Mouse (Mus musculus) urinary bladder, postnatal 36 days (tissue): ENCODE results near the gene Ube2n.

Experiments
- DNase-seq, 2 experiments: peaks; one replicate each; pipeline ENCODE4 v3.0.0; 2022; ENCODE audit warnings: low spot score in 2 of 2, mixed read lengths in 1 of 2

Gene Ube2n

GRCm38 (mm10) chr10:95514656-95515292 is at the start of gene Ube2n:
Gene Ube2n (plus strand): TSS chr10:95515145.
- DNase-seq: peak; percentile 96 to 97

- no peak for DNase-seq
These were observed 49.5 kb upstream of the Ube2n start for GRCm38 (mm10) chr10:95465485-95465896.

DNA sequence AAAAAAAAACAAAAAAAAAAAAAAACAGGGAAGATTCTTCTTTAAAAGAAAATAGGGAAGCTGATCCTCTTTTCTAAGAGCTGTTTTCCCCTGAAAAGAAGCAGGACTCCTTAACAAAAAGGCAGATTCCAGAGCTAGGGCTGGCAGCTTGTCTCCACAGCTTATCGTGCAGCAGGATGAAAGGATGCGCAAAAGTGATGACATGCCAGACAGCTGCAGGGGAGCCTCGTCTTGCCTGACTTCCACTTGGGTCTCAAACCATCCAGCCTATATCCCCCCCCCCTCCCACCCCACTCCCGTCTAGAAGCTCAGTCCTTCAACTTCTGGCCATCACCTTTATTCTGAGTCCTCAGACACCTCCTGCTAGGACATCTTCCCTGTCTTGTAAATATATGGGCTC is 46.1 kb upstream of the Ube2n start:
- no peak for DNase-seq

GRCm38 (mm10) chr10:95471186-95471585 is 43.8 kb upstream of the Ube2n start:
- DNase-seq: no peak

DNA sequence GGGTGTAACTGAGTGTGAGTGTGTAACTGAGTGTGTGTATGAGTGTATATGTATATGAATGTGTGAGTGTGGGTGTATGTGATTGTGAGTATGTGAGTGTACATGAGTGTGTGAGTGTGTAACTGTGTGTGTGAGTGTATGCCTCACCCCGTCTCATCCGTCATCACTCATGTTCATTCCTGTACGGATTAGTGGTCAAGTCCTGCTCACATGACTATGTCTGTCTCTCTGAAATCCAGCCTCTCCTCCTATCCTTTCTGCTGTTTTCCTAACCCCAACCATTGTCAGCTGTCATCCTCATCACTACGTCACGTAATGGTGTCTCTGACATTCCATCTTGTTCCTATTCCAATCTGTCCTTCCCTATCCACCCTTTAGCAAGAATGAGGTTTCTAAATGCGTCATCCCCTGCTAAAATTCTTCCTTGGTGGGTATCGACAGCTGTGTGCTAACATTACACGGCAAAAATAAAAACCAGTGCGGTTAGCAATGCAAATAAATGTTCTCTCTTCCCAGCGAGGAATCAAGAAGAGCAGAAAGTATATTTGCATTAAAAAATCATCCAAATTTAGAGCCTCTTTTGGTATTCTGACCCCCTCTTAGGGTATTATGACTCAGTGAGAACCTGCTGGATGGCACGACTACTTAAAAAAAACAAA is 42.9 kb upstream of the Ube2n start:
- DNase-seq: no peak

- peak; percentile 72 to 82 for DNase-seq
These were observed 39.0 kb upstream of the Ube2n start for GRCm38 (mm10) chr10:95475923-95476322.

DNA sequence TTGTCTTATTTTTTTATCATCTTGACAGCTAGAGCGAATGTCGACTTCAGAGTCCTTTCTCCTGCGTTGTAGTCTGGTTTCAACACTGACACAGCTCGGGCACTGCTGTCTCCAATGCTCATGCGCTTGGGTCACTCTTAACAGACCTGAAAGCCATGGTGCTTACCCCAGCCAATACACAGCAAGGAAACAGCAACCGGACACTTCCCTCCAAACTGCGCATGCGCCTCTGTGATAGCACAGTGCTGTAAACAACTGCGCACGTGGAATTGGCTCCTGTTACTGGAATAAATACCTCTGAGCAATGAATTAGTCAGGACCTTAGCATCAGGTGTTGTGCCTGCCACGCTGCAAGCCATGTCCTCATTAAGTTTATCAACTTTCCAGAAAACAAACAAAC is 37.4 kb upstream of the Ube2n start:
- DNase-seq: no peak

GRCm38 (mm10) chr10:95489653-95490052 is 25.3 kb upstream of the Ube2n start:
- DNase-seq: peak in 1 of 2 experiments; percentile 36

DNA sequence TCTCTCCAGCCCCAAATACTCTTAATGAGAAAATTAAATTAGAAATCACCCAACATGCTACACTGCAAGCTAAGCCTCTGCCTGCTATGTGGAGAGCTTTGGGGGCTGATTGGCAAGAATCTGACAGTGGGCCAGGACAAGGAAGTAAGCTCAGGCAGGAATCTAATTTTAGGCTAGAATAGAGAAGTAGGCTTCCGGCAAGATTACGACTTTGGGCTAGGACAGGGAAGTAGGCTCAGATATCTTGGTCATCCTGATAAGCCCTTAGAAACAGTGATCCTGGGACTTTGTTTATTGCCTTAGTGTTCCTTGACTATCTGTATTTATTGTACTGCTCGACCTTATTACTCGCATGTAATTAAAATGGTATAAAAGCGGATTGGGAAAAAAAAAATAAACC is 20.7 kb upstream of the Ube2n start:
- no peak for DNase-seq

GRCm38 (mm10) chr10:95501033-95501432 is 13.9 kb upstream of the Ube2n start:
- DNase-seq: no peak

- DNase-seq: peak; percentile 81 to 87
These were observed 13.4 kb upstream of the Ube2n start, which contains the start of gene Mrpl42 for GRCm38 (mm10) chr10:95501463-95502081. Gene Mrpl42 (minus strand): TSS chr10:95501940.

DNA sequence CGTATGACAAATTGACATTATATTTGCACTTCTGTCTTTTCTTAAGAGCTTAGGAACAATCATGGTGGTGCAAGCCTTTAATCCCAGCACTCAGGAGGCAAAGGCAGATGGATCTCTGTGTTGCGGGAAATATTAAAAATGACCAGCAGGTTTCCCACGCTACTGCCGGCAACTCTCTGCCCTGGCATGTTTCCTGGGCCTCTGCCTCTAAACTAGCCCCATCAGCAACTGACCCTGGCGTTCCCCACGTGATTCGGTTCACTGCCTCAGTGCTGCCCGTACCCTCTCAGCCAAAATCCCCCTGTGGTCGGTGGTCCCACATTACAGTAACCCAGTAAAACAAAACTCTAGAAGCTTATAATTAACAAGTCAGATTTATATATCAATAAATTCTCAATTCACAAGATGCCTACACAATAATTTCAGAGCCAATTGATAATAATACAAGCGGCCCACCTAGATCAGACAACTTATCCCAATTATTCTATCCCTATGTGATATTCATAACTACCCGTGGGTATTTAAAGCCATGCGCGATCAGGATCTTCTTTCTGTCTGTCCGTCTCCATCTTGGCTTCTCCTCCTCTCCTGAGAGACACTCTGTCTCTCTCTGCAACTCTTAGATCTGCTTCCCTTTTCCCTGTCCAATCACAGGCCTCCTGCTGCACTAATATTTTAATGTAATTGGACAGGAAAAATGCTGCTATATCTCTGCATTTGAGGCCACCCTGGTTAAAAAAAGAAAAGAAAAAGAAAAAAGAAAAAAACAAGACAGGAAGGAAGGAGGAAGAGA is 11.3 kb upstream of the Ube2n start:
- DNase-seq: no peak

DNA sequence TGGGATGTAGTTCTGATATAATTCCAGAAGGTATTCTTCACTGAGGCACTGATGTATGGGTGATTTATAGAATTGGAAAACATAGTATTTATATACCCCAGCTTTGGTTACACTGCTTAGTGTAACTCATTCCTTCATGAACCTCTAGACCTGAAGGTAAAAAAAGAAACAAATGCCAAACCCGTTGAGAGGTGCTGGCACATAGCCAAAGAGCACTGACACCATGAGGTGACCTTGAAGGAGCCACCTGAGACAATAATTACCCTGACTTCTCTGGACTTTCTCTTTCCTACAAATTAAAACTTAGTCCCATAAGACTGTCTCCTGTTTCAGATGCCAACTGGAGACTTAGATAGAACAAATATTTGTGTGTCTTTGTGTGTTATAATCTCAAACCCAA is 10.6 kb upstream of the Ube2n start:
- DNase-seq: no peak

- no peak for DNase-seq
These were observed 6.8 kb upstream of the Ube2n start for GRCm38 (mm10) chr10:95508126-95508525.

DNA sequence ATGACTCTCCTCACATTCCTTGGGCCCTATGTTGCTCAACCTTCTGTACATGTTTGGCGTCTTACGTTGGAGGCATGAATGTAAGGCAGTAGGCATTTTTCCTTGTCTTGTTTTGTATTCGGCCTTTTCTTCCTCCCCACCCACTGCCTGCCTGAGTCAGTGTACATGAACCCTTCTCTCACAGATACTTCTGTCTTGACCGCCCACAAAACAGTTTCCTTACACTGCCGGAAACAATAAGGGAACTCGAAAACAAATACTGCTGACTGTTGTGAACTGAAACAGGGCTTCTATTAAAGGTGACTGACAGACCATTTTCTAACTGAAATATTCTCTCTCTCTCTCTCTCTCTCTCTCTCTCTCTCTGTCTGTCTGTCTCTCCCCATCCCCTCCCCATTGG is 6.2 kb upstream of the Ube2n start:
- DNase-seq: no peak

- DNase-seq: no peak
These were observed 5.7 kb upstream of the Ube2n start for GRCm38 (mm10) chr10:95509263-95509662.

GRCm38 (mm10) chr10:95512635-95513034 is 2.3 kb upstream of the Ube2n start:
- no peak for DNase-seq

GRCm38 (mm10) chr10:95513768-95514556 is 983 bp upstream of the Ube2n start:
- DNase-seq: no peak

DNA sequence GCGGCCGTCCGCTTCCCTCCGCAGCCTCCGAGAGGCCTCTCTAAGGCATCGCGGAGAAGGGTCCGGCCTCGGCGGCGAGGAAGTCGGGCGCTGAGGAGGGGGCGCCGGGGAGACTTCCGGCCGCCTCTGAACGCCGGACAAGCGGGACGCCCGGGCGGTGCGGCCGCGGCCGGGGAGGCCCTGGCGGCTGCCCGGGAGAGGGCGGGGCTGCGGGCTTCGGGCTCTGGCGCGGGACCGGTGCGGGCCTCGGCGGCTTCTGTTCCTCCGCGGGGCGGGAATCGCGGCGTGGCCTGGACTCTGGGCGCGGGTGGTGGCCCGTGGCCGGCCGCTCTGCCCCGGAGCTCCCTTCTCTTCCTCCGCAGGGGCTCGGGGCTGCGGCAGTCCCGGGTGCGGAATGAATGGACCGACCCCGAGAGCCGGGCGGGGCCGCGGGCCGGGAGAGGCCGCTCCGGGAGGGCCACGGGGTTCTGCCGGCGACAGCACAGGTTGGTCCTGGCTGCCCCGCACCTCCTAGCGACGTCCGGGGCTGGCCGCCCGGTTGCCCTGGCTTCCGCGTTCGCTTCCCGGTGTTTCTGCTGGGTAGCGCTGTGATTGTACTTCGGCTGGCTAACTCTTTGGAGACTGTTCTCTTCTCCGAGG is 467 bp downstream of the Ube2n start:
- peak; percentile 36 to 48 for DNase-seq

GRCm38 (mm10) chr10:95517656-95518055 is 2.7 kb downstream of the Ube2n start:
- no peak for DNase-seq
